Mouse (Mus musculus) left cerebral cortex, postnatal 36 days (tissue): ENCODE measurements at regions not wholly inside any gene's neighbourhood (a gene's known extent, or its start where the extent isn't known, plus 50 kb on each side); places are given as distances from the start of the nearest gene placed in this dataset.

Source experiments
- DNase-seq, 2 experiments: peaks; one replicate each; pipeline ENCODE4 v3.0.0; 2021 to 2022; ENCODE audit warnings: low spot score in 2 of 2, mixed read lengths in 1 of 2
- intact Hi-C: fragments of 180-260 bp; cut with DNase I; formaldehyde crosslinking; loops from one replicate; pipeline ENCODE4 v1.15.1; 2025

GRCm38 (mm10) chr10:122619406-122620116 is 59.0 kb upstream of the Ppm1h start:
- intact Hi-C loops, result no loop called here
- no peak for DNase-seq
